Mouse (Mus musculus) layer of hippocampus, adult 2 months (tissue): ENCODE results near the gene Asdurf. TPM values are rescaled to one million over a fixed set of nuclear protein-coding genes. Genes with fewer than 3 reads are reported as not detected.
A peak's percentile ranks its signal among the peaks of the same experiment; 100 is the strongest.

ENCODE experiments used
- DNase-seq, 2 experiments: peaks; one replicate each; pipeline ENCODE4 v3.0.0; 2022; ENCODE audit warnings: low spot score in 2 of 2
- H3K27ac ChIP-seq: fragments of 200-600 bp; 2 replicates; pipeline ENCODE4 v1.8.1; 2022
- H3K4me3 ChIP-seq: fragments of 200-600 bp; 2 replicates; pipeline ENCODE4 v1.8.1; 2022; ENCODE audit warnings: mild to moderate bottlenecking
- CTCF ChIP-seq: fragments of 200-600 bp; conservative IDR thresholded peaks from 2 replicates; pipeline ENCODE4 v1.8.1; 2022; ENCODE audit warnings: antibody characterized with exemption, mild to moderate bottlenecking, moderate library complexity
- total RNA-seq, 2 experiments: library from RNA; stranded (reverse); gene quantifications; 2 replicates each; pipeline ENCODE4 v1.2.3; 2021

Asdurf gene
- total RNA-seq, 2 experiments from 2014 or later: 2.9 TPM; not detected in 1

DNA sequence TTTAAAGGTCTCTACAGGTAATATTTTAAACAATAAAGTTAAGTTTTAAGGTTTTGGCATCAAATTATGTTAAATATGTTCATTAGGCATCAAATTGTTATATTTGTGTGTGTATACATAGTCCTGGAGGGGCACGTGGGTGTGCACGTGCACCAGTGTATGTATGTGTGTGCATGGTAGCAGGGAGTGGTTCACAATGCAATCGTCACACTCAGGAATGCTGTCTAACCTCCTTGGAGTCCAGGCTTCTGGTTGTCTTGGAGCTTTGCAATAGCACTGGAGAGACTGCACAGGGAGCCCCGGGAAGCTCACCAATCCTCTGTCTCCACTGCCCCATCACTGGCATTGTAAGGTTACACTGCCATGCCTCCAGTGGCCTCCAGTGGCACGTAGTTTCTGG lies 29.2 kb downstream of the Asdurf start:
- H3K4me3 ChIP-seq: no peak overlapping the region
- no peak overlapping the region for H3K27ac ChIP-seq
- DNase-seq: no peak
- TF ChIP-seq CTCF: no peak

DNA sequence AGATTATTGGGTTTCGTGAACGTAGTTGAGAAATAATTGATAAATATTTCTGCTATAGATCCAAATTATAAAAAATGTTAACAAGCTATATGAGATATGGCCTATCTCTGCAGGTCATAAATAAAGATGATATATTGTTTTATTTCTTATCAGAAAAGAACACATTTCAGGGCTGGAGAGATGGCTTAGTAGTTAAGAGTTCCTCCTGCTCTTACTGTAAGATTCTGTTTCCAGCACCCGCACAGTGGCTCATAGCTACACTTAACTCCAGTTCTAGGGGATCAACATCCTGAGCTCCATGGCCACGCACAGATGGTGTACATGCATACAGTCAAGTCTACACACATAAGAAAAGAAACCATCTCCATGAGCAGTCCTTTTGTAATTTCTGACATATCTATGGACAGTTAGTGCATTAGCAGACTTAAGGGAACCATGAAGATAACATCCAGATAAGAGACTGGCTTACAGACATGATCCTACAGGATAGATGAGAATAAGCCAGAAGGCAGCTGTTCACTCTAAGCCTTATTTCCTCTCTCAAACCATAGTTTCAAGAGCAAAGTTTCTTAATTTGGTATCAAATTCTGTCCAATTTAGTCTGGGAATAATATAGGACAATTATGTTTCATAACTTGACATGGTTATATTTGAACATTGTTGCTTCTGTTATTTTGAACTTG lies 30.6 kb downstream of the Asdurf start:
- no peak overlapping the region for H3K27ac ChIP-seq
- DNase-seq: no peak
- no peak for TF ChIP-seq CTCF
- no peak overlapping the region for H3K4me3 ChIP-seq

GRCm38 (mm10) chr1:53312989-53313967 lies 39.1 kb downstream of the Asdurf start, which contains the start of gene Osgepl1:
TSS of gene Osgepl1 (plus strand) at chr1:53313624.
- peak within 1 kb of the TSS; percentile 86 for H3K27ac ChIP-seq
- TF ChIP-seq CTCF: peak; percentile 47
- peak within 1 kb of the TSS; percentile 64 for H3K4me3 ChIP-seq
- DNase-seq: peak; percentile 75 to 78

DNA sequence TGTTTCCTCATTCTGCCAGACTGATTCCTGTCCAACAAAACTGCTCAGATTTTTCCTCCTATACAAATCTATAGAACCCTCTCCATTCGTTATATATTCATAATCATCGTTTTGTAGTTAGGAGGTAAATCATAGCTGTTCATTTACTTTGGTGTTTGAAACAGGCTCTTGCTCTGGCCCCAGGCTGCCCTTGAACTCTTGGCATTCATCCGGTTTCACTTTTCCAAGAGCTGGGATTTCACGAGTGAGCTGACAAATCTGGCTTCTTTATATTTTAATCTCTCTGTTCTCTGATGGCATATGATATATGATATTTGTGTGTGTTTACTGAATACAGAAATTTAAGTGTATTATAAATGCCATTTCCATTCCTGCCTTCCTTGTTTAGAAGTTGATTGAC lies 51.9 kb downstream of the Asdurf start:
- H3K4me3 ChIP-seq: no peak overlapping the region
- H3K27ac ChIP-seq: no peak overlapping the region
- no peak for TF ChIP-seq CTCF
- no peak for DNase-seq

Other genes with a start within 250 kb of the Asdurf start
- gene 1700019A02Rik, start 165.0 kb downstream of the Asdurf start, total RNA-seq: not detected
- 10 to 100 TPM; 34.6 to 40.6 TPM for gene Pms1, start 55.6 kb downstream of the Asdurf start, total RNA-seq
- gene Ormdl1, start 55.5 kb downstream of the Asdurf start, total RNA-seq: 1 to 10 TPM; 7.1 to 9.2 TPM
- gene Gm28778, start 55.5 kb downstream of the Asdurf start, total RNA-seq: 1 to 10 TPM in 1 of 2 experiments, not detected in 1; 1.1 TPM
- 10 to 100 TPM; 19.0 to 21.8 TPM for gene Osgepl1, start 39.0 kb downstream of the Asdurf start, total RNA-seq
- gene Gm28551, start within 50 bp of the Asdurf start, total RNA-seq: under 1 TPM; 0.22 to 0.23 TPM
- gene Asnsd1, start 133 bp upstream of the Asdurf start, total RNA-seq: 10 to 100 TPM; 20.7 to 23.0 TPM